Mouse (Mus musculus) frontal cortex, adult 2 months (tissue): ENCODE measurements around the gene Zfp777. TPM values are rescaled to one million over a fixed set of nuclear protein-coding genes. Genes with fewer than 3 reads are reported as not detected.

Source experiments
- DNase-seq, 2 experiments: peaks; one replicate each; pipeline ENCODE4 v3.0.0; 2022; ENCODE audit warnings: low spot score in 1 of 2; ENCODE audit errors: extremely low spot score in 1 of 2
- polyA plus RNA-seq: library from polyadenylated mRNA; depleted of rRNA; stranded (reverse); fragments of >200 nt; gene quantifications from 2 replicates; pipeline ENCODE4 v1.2.3, GENCODE M21; 2012; rRNA removed

Gene Zfp777
- 22.9 and 23.1 TPM in 2 replicates for polyA plus RNA-seq

- peak; percentile 70 to 75 for DNase-seq
These were observed at the start of gene Zfp777 for GRCm38 (mm10) chr6:48048426-48049272. TSS of gene Zfp777 (minus strand) at chr6:48048911.

GRCm38 (mm10) chr6:48086957-48087715 lies 38.4 kb upstream of the Zfp777 start:
- no peak for DNase-seq

- peak; percentile 69 to 95 for DNase-seq
These were observed 37.8 kb upstream of the Zfp777 start, which contains the start of gene Zfp746 for GRCm38 (mm10) chr6:48086471-48086878. TSS of gene Zfp746 (minus strand) at chr6:48086593.

- peak in 1 of 2 experiments; percentile 53 for DNase-seq
These were observed 37.1 kb upstream of the Zfp777 start for GRCm38 (mm10) chr6:48085521-48086404.

GRCm38 (mm10) chr6:48083733-48084191 lies 35.1 kb upstream of the Zfp777 start:
- no peak for DNase-seq

- DNase-seq = no peak
These were observed 33.2 kb upstream of the Zfp777 start for GRCm38 (mm10) chr6:48081952-48082351.

GRCm38 (mm10) chr6:48081021-48081420 lies 32.3 kb upstream of the Zfp777 start:
- DNase-seq = no peak

- no peak for DNase-seq
These were observed 24.6 kb upstream of the Zfp777 start for GRCm38 (mm10) chr6:48073316-48073715.

- no peak for DNase-seq
These were observed 18.8 kb upstream of the Zfp777 start for GRCm38 (mm10) chr6:48067492-48067891.

GRCm38 (mm10) chr6:48065587-48066075 lies 16.9 kb upstream of the Zfp777 start:
- DNase-seq = no peak

- no peak for DNase-seq
These were observed 15.7 kb upstream of the Zfp777 start for GRCm38 (mm10) chr6:48064451-48064850.

GRCm38 (mm10) chr6:48063940-48064339 lies 15.2 kb upstream of the Zfp777 start:
- DNase-seq = no peak

GRCm38 (mm10) chr6:48060895-48061294 lies 12.2 kb upstream of the Zfp777 start:
- no peak for DNase-seq

GRCm38 (mm10) chr6:48060421-48060820 lies 11.7 kb upstream of the Zfp777 start:
- DNase-seq = no peak

GRCm38 (mm10) chr6:48052136-48052535 lies 3.4 kb upstream of the Zfp777 start:
- no peak for DNase-seq

- DNase-seq = no peak
These were observed 3.0 kb upstream of the Zfp777 start for GRCm38 (mm10) chr6:48051666-48052065.

GRCm38 (mm10) chr6:48049273-48050065 lies 758 bp upstream of the Zfp777 start:
- DNase-seq = no peak

- DNase-seq = no peak
These were observed 1.0 kb downstream of the Zfp777 start for GRCm38 (mm10) chr6:48047450-48048351.

- no peak for DNase-seq
These were observed 1.6 kb downstream of the Zfp777 start for GRCm38 (mm10) chr6:48047114-48047449.
